In genomic region chr6:79818114-79818513, GRCm38 (mm10) we compare ENCODE assay signal across 11 mouse cellular contexts. TPM values are rescaled to one million over a fixed set of nuclear protein-coding genes. Genes with fewer than 3 reads are reported as not detected.
DNase-seq lines count a peak whose midpoint lies in the region; ATAC-seq and TF ChIP-seq lines count a peak whose summit lies in the region.
"Had no signal": no experiment of that assay in that cellular context is flagged by ENCODE, and none has a peak within 500 bp of the region (broad histone marks: within the 10 kb centered on the region; RNA-seq: fewer than 3 reads in every experiment).

No protein-coding gene starts in this region.

- H3K9ac ChIP-seq in forebrain, embryonic 13.5 days = no peak overlapping the region
- no peak overlapping the region for H3K9ac ChIP-seq in forebrain, postnatal 0 days
- H3K9ac ChIP-seq in kidney, embryonic 16.5 days (replicated peaks; ENCODE audit: low read length) = no peak overlapping the region
- no peak overlapping the region for H3K9ac ChIP-seq in liver, postnatal 0 days (replicated peaks)

- no peak for TF ChIP-seq CTCF in forebrain, postnatal 0 days (IDR thresholded peaks at IDR 0.05; ENCODE audit: low read depth)
- TF ChIP-seq CTCF in liver, postnatal 0 days (IDR thresholded peaks at IDR 0.05; ENCODE audit: low read depth) = no peak

- H3K27ac ChIP-seq in forebrain, embryonic 13.5 days = no peak overlapping the region
- H3K27ac ChIP-seq in forebrain, postnatal 0 days (ENCODE audit: low read depth, low read length) = no peak overlapping the region
- no peak overlapping the region for H3K27ac ChIP-seq in kidney, embryonic 16.5 days (ENCODE audit: low read length)
- H3K27ac ChIP-seq in liver, postnatal 0 days (ENCODE audit: low read depth) = no peak overlapping the region

- H3K36me3 ChIP-seq in forebrain, embryonic 13.5 days (ENCODE audit: poor library complexity, severe bottlenecking) = no peaks in the 10 kb centered on the region
- no peaks in the 10 kb centered on the region for H3K36me3 ChIP-seq in forebrain, postnatal 0 days (ENCODE audit: insufficient read depth)
- no peaks in the 10 kb centered on the region for H3K36me3 ChIP-seq in kidney, embryonic 16.5 days (ENCODE audit: insufficient read depth, low read length)
- H3K36me3 ChIP-seq in liver, postnatal 0 days (replicated peaks; ENCODE audit: insufficient read depth, low read length) = no peaks in the 10 kb centered on the region

- WGBS in forebrain, embryonic 13.5 days = 85% methylated on average over 4 of the region's 4 CpGs
- 87% methylated on average over 4 of the region's 4 CpGs for WGBS in forebrain, postnatal 0 days
- WGBS in kidney, embryonic 16.5 days = 87% methylated on average over 4 of the region's 4 CpGs
- WGBS in liver, postnatal 0 days (ENCODE audit: insufficient replicate concordance) = 73% methylated on average over 4 of the region's 4 CpGs

- no peaks in the 10 kb centered on the region for H3K27me3 ChIP-seq in forebrain, embryonic 13.5 days
- H3K27me3 ChIP-seq in forebrain, postnatal 0 days (ENCODE audit: insufficient read depth, low read length) = no peaks in the 10 kb centered on the region
- no peaks in the 10 kb centered on the region for H3K27me3 ChIP-seq in kidney, embryonic 16.5 days (ENCODE audit: insufficient read depth, low read length)
- H3K27me3 ChIP-seq in liver, postnatal 0 days (ENCODE audit: insufficient read depth, low read length) = no peaks in the 10 kb centered on the region

- TF ChIP-seq EP300 in liver, postnatal 0 days (IDR thresholded peaks at IDR 0.05; ENCODE audit: low read depth) = no peak

- no peaks in the 10 kb centered on the region for H3K9me3 ChIP-seq in forebrain, embryonic 13.5 days (replicated peaks)
- H3K9me3 ChIP-seq in forebrain, postnatal 0 days (ENCODE audit: low read length) = no peaks in the 10 kb centered on the region
- no peaks in the 10 kb centered on the region for H3K9me3 ChIP-seq in kidney, embryonic 16.5 days (ENCODE audit: low read length)
- no peaks in the 10 kb centered on the region for H3K9me3 ChIP-seq in liver, postnatal 0 days (ENCODE audit: low read length)

- H3K4me3 ChIP-seq in forebrain, embryonic 13.5 days = no peak overlapping the region
- H3K4me3 ChIP-seq in forebrain, postnatal 0 days (ENCODE audit: low read depth, low read length) = no peak overlapping the region
- no peak overlapping the region for H3K4me3 ChIP-seq in kidney, embryonic 16.5 days (ENCODE audit: low read length)
- H3K4me3 ChIP-seq in liver, postnatal 0 days (ENCODE audit: low read depth, low read length) = no peak overlapping the region

- ATAC-seq in forebrain, embryonic 13.5 days = 0 out of 2 replicates have a peak, but pooled peaks have one; percentile 67
- no peak for ATAC-seq in forebrain, postnatal 0 days
- ATAC-seq in kidney, embryonic 16.5 days (ENCODE audit: low FRiP score, low TSS enrichment) = peak; percentile 87; the same call in 1 of the 2 replicates
- peak; percentile 74; the same call in 1 of the 2 replicates for ATAC-seq in liver, postnatal 0 days

- no peaks in the 10 kb centered on the region for H3K4me1 ChIP-seq in forebrain, embryonic 13.5 days
- H3K4me1 ChIP-seq in forebrain, postnatal 0 days (ENCODE audit: insufficient read depth) = no peaks in the 10 kb centered on the region
- no peaks in the 10 kb centered on the region for H3K4me1 ChIP-seq in kidney, embryonic 16.5 days (ENCODE audit: insufficient read depth, low read length)
- H3K4me1 ChIP-seq in liver, postnatal 0 days (ENCODE audit: insufficient read depth) = no peaks in the 10 kb centered on the region

- DNase-seq in forebrain, postnatal 0 days = no peak
- DNase-seq in kidney, postnatal 10 days = no peak
- peak; percentile 9 for DNase-seq in NIH3T3 (ENCODE audit: low read depth)
- DNase-seq in liver, postnatal 0 days = no peak
- DNase-seq in right cerebral cortex, postnatal 25 days = no peak
- DNase-seq in spleen, postnatal 4 days (ENCODE audit: low spot score in 2 of 2) = no peak
- DNase-seq: thymus, adult 18-20 months had no signal

- no peak overlapping the region for H3K4me2 ChIP-seq in forebrain, embryonic 13.5 days
- no peak overlapping the region for H3K4me2 ChIP-seq in forebrain, postnatal 0 days (ENCODE audit: low read depth)
- no peak overlapping the region for H3K4me2 ChIP-seq in kidney, embryonic 16.5 days (replicated peaks; ENCODE audit: low read depth, low read length)
- no peak overlapping the region for H3K4me2 ChIP-seq in liver, postnatal 0 days (ENCODE audit: low read depth, low read length)

RNA-seq across cellular contexts. Expression of gene Gm20594, which starts 0.4 kb away (rescaled TPM):
- polyA plus RNA-seq in forebrain, embryonic 13.5 days (2015; fragmentation: Nextera tagmentation; extraction: Ambion mirVana) = not detected in 2 replicates
- total RNA-seq in forebrain, postnatal 0 days (2014; rRNA removed) = not detected in 2 replicates
- not detected in 2 replicates for polyA plus RNA-seq in forebrain, postnatal 0 days (2015; fragmentation: Nextera tagmentation; extraction: Ambion mirVana)
- polyA plus RNA-seq in kidney, embryonic 16.5 days (2015; fragmentation: Nextera tagmentation; extraction: Ambion mirVana) = not detected in 2 replicates
- not detected in 2 replicates for polyA plus RNA-seq in liver, postnatal 0 days (2015; fragmentation: Nextera tagmentation; extraction: Ambion mirVana)
- total RNA-seq: liver, adult 2 months had no signal
- polyA plus RNA-seq: large intestine, adult 2 months; liver, adult 2 months had no signal
